Mouse (Mus musculus): Measurements from ENCODE around the gene Lgr4. TPM values are rescaled to one million over a fixed set of nuclear protein-coding genes. Genes with fewer than 3 reads are reported as not detected.

The Lgr4 gene
- total and polyA plus RNA-seq, 2 experiments = 16.9 to 53.9 TPM

- WGBS = under 1% methylated on average over 7 of the region's 7 CpGs
- peak; percentile 75 for DNase-seq (ENCODE audit: extremely low read depth, low read depth, low spot score)
- TF ChIP-seq POLR2A (IDR thresholded peaks at IDR 0.05; ENCODE audit: extremely low read depth, insufficient read depth, low read length) (no peak), CTCF (IDR thresholded peaks at IDR 0.05; ENCODE audit: low read depth, low read length) (peak; percentile 71)
Observed at GRCm38 (mm10) chr2:109904171-109904821, 13.2 kb upstream of the Lgr4 start.

GRCm38 (mm10) chr2:109909122-109909521, 8.3 kb upstream of the Lgr4 start:
- DNase-seq (ENCODE audit: extremely low read depth, low read depth, low spot score) = no peak
- no peaks in the 10 kb centered on the region for H3K79me2 ChIP-seq (ENCODE audit: control insufficient read depth, insufficient read depth, low read length)
- no peaks in the 10 kb centered on the region for H3K27me3 ChIP-seq (ENCODE audit: control insufficient read depth, insufficient read depth, low read length)
- WGBS = 79% methylated on average over 2 of the region's 2 CpGs
- no peak overlapping the region for H3K27ac ChIP-seq (replicated peaks; ENCODE audit: insufficient read depth, low read depth, low read length)
- no peak overlapping the region for H3K9ac ChIP-seq (ENCODE audit: low read depth, low read length)
- H3K4me1 ChIP-seq (ENCODE audit: control insufficient read depth, insufficient read depth, low read length) = no peaks in the 10 kb centered on the region
- H3K4me3 ChIP-seq (ENCODE audit: insufficient read depth, low read depth, low read length) = no peak overlapping the region
- TF ChIP-seq POLR2A (IDR thresholded peaks at IDR 0.05; ENCODE audit: extremely low read depth, insufficient read depth, low read length) (no peak), CTCF (IDR thresholded peaks at IDR 0.05; ENCODE audit: low read depth, low read length) (no peak)
- H3K36me3 ChIP-seq (ENCODE audit: control insufficient read depth, insufficient read depth, low read length) = no peaks in the 10 kb centered on the region

More at GRCm38 (mm10) chr2:109904171-109904821, 13.2 kb upstream of the Lgr4 start:
- Histone ChIP-seq H3K36me3 (ENCODE audit: control insufficient read depth, insufficient read depth, low read length) (peaks cover 17% of the 10 kb centered on the region), H3K4me3 (ENCODE audit: insufficient read depth, low read depth, low read length) (no peak overlapping the region), H3K79me2 (ENCODE audit: control insufficient read depth, insufficient read depth, low read length) (no peaks in the 10 kb centered on the region), H3K4me1 (ENCODE audit: control insufficient read depth, insufficient read depth, low read length) (no peaks in the 10 kb centered on the region), H3K27me3 (ENCODE audit: control insufficient read depth, insufficient read depth, low read length) (no peaks in the 10 kb centered on the region), H3K27ac (replicated peaks; ENCODE audit: insufficient read depth, low read depth, low read length) (no peak overlapping the region), H3K9ac (ENCODE audit: low read depth, low read length) (no peak overlapping the region)

- no peak overlapping the region for H3K9ac ChIP-seq (ENCODE audit: low read depth, low read length)
- no peak overlapping the region for H3K4me3 ChIP-seq (ENCODE audit: insufficient read depth, low read depth, low read length)
- 94% methylated on average over 8 of the region's 8 CpGs for WGBS
- TF ChIP-seq CTCF (IDR thresholded peaks at IDR 0.05; ENCODE audit: low read depth, low read length) = no peak
- no peak for TF ChIP-seq POLR2A (IDR thresholded peaks at IDR 0.05; ENCODE audit: extremely low read depth, insufficient read depth, low read length)
- H3K79me2 ChIP-seq (ENCODE audit: control insufficient read depth, insufficient read depth, low read length) = no peaks in the 10 kb centered on the region
- H3K27ac ChIP-seq (replicated peaks; ENCODE audit: insufficient read depth, low read depth, low read length) = no peak overlapping the region
- DNase-seq (ENCODE audit: extremely low read depth, low read depth, low spot score) = no peak
- H3K27me3 ChIP-seq (ENCODE audit: control insufficient read depth, insufficient read depth, low read length) = no peaks in the 10 kb centered on the region
- H3K36me3 ChIP-seq (ENCODE audit: control insufficient read depth, insufficient read depth, low read length) = no peaks in the 10 kb centered on the region
- peaks cover 2% of the 10 kb centered on the region; the same call in 1 of the 2 replicates for H3K4me1 ChIP-seq (ENCODE audit: control insufficient read depth, insufficient read depth, low read length)
Observed at GRCm38 (mm10) chr2:109912216-109912615, 5.2 kb upstream of the Lgr4 start.

- no peak overlapping the region for H3K4me3 ChIP-seq (ENCODE audit: insufficient read depth, low read depth, low read length)
- 91% methylated on average over 12 of the region's 12 CpGs for WGBS
- H3K36me3 ChIP-seq (ENCODE audit: control insufficient read depth, insufficient read depth, low read length) = no peaks in the 10 kb centered on the region
- no peaks in the 10 kb centered on the region for H3K27me3 ChIP-seq (ENCODE audit: control insufficient read depth, insufficient read depth, low read length)
- no peak overlapping the region for H3K9ac ChIP-seq (ENCODE audit: low read depth, low read length)
- no peak for DNase-seq (ENCODE audit: extremely low read depth, low read depth, low spot score)
- TF ChIP-seq CTCF (IDR thresholded peaks at IDR 0.05; ENCODE audit: low read depth, low read length) = no peak
- no peak for TF ChIP-seq POLR2A (IDR thresholded peaks at IDR 0.05; ENCODE audit: extremely low read depth, insufficient read depth, low read length)
- H3K4me1 ChIP-seq (ENCODE audit: control insufficient read depth, insufficient read depth, low read length) = peaks cover 2% of the 10 kb centered on the region; the same call in 1 of the 2 replicates
- H3K79me2 ChIP-seq (ENCODE audit: control insufficient read depth, insufficient read depth, low read length) = peaks cover 2% of the 10 kb centered on the region; the same call in 1 of the 2 replicates
- H3K27ac ChIP-seq (replicated peaks; ENCODE audit: insufficient read depth, low read depth, low read length) = no peak overlapping the region
Observed at GRCm38 (mm10) chr2:109912766-109913165, 4.7 kb upstream of the Lgr4 start.

DNA sequence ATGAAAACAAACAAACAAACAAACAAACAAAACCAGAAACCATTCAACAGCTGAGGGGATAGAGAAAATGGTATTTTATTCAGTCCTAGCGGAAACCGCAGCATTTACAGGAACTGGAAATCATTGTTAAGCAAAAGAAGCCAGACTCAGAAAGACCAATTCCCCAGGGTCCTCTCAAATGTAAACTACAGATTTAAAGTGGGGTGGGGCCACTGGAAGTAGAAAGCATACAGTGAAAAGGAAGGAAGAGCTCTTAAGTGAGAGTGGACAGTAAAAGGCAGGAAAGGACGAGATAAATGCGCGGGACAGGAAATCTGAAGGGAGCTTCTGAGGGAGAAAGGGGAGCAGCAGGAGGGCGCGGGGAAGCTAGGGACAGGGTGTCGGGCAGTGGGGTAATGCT, 4.2 kb upstream of the Lgr4 start:
- no peak for TF ChIP-seq POLR2A (IDR thresholded peaks at IDR 0.05; ENCODE audit: extremely low read depth, insufficient read depth, low read length)
- TF ChIP-seq CTCF (IDR thresholded peaks at IDR 0.05; ENCODE audit: low read depth, low read length) = no peak
- Histone ChIP-seq H3K4me1 (ENCODE audit: control insufficient read depth, insufficient read depth, low read length) (peaks cover 2% of the 10 kb centered on the region; the same call in 1 of the 2 replicates), H3K27me3 (ENCODE audit: control insufficient read depth, insufficient read depth, low read length) (no peaks in the 10 kb centered on the region), H3K79me2 (ENCODE audit: control insufficient read depth, insufficient read depth, low read length) (peaks cover 7% of the 10 kb centered on the region), H3K27ac (replicated peaks; ENCODE audit: insufficient read depth, low read depth, low read length) (no peak overlapping the region), H3K36me3 (ENCODE audit: control insufficient read depth, insufficient read depth, low read length) (no peaks in the 10 kb centered on the region), H3K4me3 (ENCODE audit: insufficient read depth, low read depth, low read length) (no peak overlapping the region), H3K9ac (ENCODE audit: low read depth, low read length) (no peak overlapping the region)
- 78% methylated on average over 8 of the region's 8 CpGs for WGBS
- no peak for DNase-seq (ENCODE audit: extremely low read depth, low read depth, low spot score)

GRCm38 (mm10) chr2:109914601-109915000, 2.8 kb upstream of the Lgr4 start:
- peak; percentile 71 for DNase-seq (ENCODE audit: extremely low read depth, low read depth, low spot score)
- Histone ChIP-seq H3K9ac (ENCODE audit: low read depth, low read length) (no peak overlapping the region), H3K79me2 (ENCODE audit: control insufficient read depth, insufficient read depth, low read length) (peaks cover 19% of the 10 kb centered on the region), H3K27ac (replicated peaks; ENCODE audit: insufficient read depth, low read depth, low read length) (no peak overlapping the region), H3K36me3 (ENCODE audit: control insufficient read depth, insufficient read depth, low read length) (no peaks in the 10 kb centered on the region), H3K27me3 (ENCODE audit: control insufficient read depth, insufficient read depth, low read length) (no peaks in the 10 kb centered on the region), H3K4me3 (ENCODE audit: insufficient read depth, low read depth, low read length) (no peak overlapping the region), H3K4me1 (ENCODE audit: control insufficient read depth, insufficient read depth, low read length) (peaks cover 5% of the 10 kb centered on the region)
- TF ChIP-seq CTCF (IDR thresholded peaks at IDR 0.05; ENCODE audit: low read depth, low read length) = no peak
- no peak for TF ChIP-seq POLR2A (IDR thresholded peaks at IDR 0.05; ENCODE audit: extremely low read depth, insufficient read depth, low read length)

All from liver, adult 2 months (tissue).